Mouse (Mus musculus) CH12.LX (cell line): Measurements from ENCODE around the gene Ap3d1. TPM values are rescaled to one million over a fixed set of nuclear protein-coding genes. Genes with fewer than 3 reads are reported as not detected.

Experiments
- DNase-seq: peaks from one replicate; pipeline ENCODE4 v3.0.0-alpha.2; 2013; ENCODE audit errors: extremely low read depth
- H3K27ac ChIP-seq: 2 replicates; pipeline ENCODE4 v1.5.1; 2012; ENCODE audit warnings: low read depth, mild to moderate bottlenecking, control low read depth, moderate library complexity; ENCODE audit not compliant: insufficient read depth
- H3K27me3 ChIP-seq: replicated peaks from 2 replicates; pipeline ENCODE3; 2012; ENCODE audit warnings: inconsistent platforms
- H3K36me3 ChIP-seq, 2 experiments: replicated peaks in 1 of 2; 2 replicates each; pipeline versions ENCODE3 to v1.6.1; 2012; ENCODE audit warnings: inconsistent platforms in 1 of 2, low read length in 1 of 2, mild to moderate bottlenecking in 1 of 2, mixed read lengths in 1 of 2, moderate library complexity in 1 of 2; ENCODE audit not compliant: control insufficient read depth in 1 of 2, insufficient read depth in 1 of 2
- H3K4me1 ChIP-seq, 2 experiments: 2 replicates each; pipeline ENCODE4 v1.6.1; 2012; ENCODE audit warnings: inconsistent platforms in 1 of 2, moderate library complexity in 1 of 2; ENCODE audit not compliant: insufficient read depth in 2 of 2, control insufficient read depth in 1 of 2
- H3K4me2 ChIP-seq: 2 replicates; pipeline ENCODE4 v1.6.1; 2012; ENCODE audit warnings: low read depth, mild to moderate bottlenecking, control low read depth; ENCODE audit not compliant: poor library complexity, insufficient read depth, severe bottlenecking
- H3K4me3 ChIP-seq, 3 experiments: fragments of 150-350 bp in 1 of 3; sonication (generic) in 1 of 3; replicated peaks in 1 of 3; 2 replicates each; pipeline versions ENCODE3 to v1.5.1; 2011 to 2012; ENCODE audit warnings: low read depth in 2 of 3, low read length in 2 of 3, mild to moderate bottlenecking in 2 of 3, moderate library complexity in 2 of 3, control low read depth in 1 of 3, improper control_type of control experiment in 1 of 3, inconsistent platforms in 1 of 3, mixed read lengths in 1 of 3; ENCODE audit not compliant: poor library complexity in 1 of 3
- H3K79me2 ChIP-seq: replicated peaks from 2 replicates; pipeline ENCODE4 v1.6.1; 2012; ENCODE audit warnings: mild to moderate bottlenecking, moderate library complexity; ENCODE audit not compliant: control insufficient read depth, poor library complexity, insufficient read depth, severe bottlenecking; ENCODE audit errors: extremely low read depth
- H3K9ac ChIP-seq: 2 replicates; pipeline ENCODE4 v1.6.1; 2012; ENCODE audit warnings: low read depth, mild to moderate bottlenecking, control low read depth, moderate library complexity; ENCODE audit not compliant: insufficient read depth
- H3K9me3 ChIP-seq: replicated peaks from 2 replicates; pipeline ENCODE3; 2012; ENCODE audit warnings: low read length, inconsistent platforms, mixed read lengths
- BHLHE40 ChIP-seq: IDR thresholded peaks from 2 replicates; pipeline ENCODE4 v1.6.1; 2011; ENCODE audit warnings: mild to moderate bottlenecking, low read depth, low read length, improper control_type of control experiment
- CHD1 ChIP-seq: IDR thresholded peaks from 2 replicates; pipeline ENCODE4 v1.6.1; 2012; ENCODE audit warnings: low read depth, low read length, improper control_type of control experiment, inconsistent platforms
- CHD2 ChIP-seq: IDR thresholded peaks from 2 replicates; pipeline ENCODE4 v1.6.1; 2011; ENCODE audit warnings: low read length, improper control_type of control experiment
- CTCF ChIP-seq, 2 experiments: IDR thresholded peaks in 1 of 2; conservative IDR thresholded peaks in 1 of 2; 2 replicates each; pipeline ENCODE4 v1.5.1; 2011 to 2012; ENCODE audit warnings: low read depth in 2 of 2, low read length in 2 of 2, improper control_type of control experiment in 1 of 2, inconsistent platforms in 1 of 2, mild to moderate bottlenecking in 1 of 2, moderate library complexity in 1 of 2
- E2F4 ChIP-seq: IDR thresholded peaks from 2 replicates; pipeline ENCODE4 v1.6.1; 2011; ENCODE audit warnings: low read depth, low read length, improper control_type of control experiment; ENCODE audit not compliant: insufficient replicate concordance
- ELF1 ChIP-seq: IDR thresholded peaks from 2 replicates; pipeline ENCODE4 v1.6.1; 2014; ENCODE audit warnings: low read depth, mild to moderate bottlenecking, inconsistent platforms, low read length, improper control_type of control experiment
- EP300 ChIP-seq: IDR thresholded peaks from 2 replicates; pipeline ENCODE4 v1.6.1; 2011; ENCODE audit warnings: low read length, improper control_type of control experiment
- ETS1 ChIP-seq: conservative IDR thresholded peaks from 2 replicates; pipeline ENCODE4 v1.6.1; 2012; ENCODE audit warnings: low read depth, mild to moderate bottlenecking, inconsistent platforms, low read length, improper control_type of control experiment, moderate library complexity
- GABPA ChIP-seq: IDR thresholded peaks from 2 replicates; pipeline ENCODE4 v1.6.1; 2012; ENCODE audit warnings: low read depth, low read length, improper control_type of control experiment, inconsistent platforms; ENCODE audit not compliant: insufficient replicate concordance
- HCFC1 ChIP-seq: IDR thresholded peaks from 2 replicates; pipeline ENCODE4 v1.6.1; 2012; ENCODE audit warnings: low read depth, mild to moderate bottlenecking, inconsistent platforms, low read length, improper control_type of control experiment
- IRF4 ChIP-seq: IDR thresholded peaks from 2 replicates; pipeline ENCODE4 v1.6.1; 2014; ENCODE audit warnings: low read depth, mild to moderate bottlenecking, inconsistent platforms, low read length, improper control_type of control experiment
- JUN ChIP-seq: IDR thresholded peaks from 2 replicates; pipeline ENCODE4 v1.6.1; 2011; ENCODE audit warnings: low read depth, mild to moderate bottlenecking, low read length, improper control_type of control experiment, moderate library complexity; ENCODE audit not compliant: insufficient read depth
- JUND ChIP-seq: conservative IDR thresholded peaks from 2 replicates; pipeline ENCODE4 v1.6.1; 2011; ENCODE audit warnings: low read depth, low read length, improper control_type of control experiment
- KAT2A ChIP-seq: IDR thresholded peaks from 2 replicates; pipeline ENCODE4 v1.6.1; 2012; ENCODE audit warnings: low read length, improper control_type of control experiment, inconsistent platforms; ENCODE audit not compliant: insufficient replicate concordance
- MAFK ChIP-seq: IDR thresholded peaks from 2 replicates; pipeline ENCODE4 v1.6.1; 2011; ENCODE audit warnings: low read length, improper control_type of control experiment; ENCODE audit not compliant: insufficient replicate concordance
- MAX ChIP-seq: IDR thresholded peaks from 2 replicates; pipeline ENCODE4 v1.6.1; 2011; ENCODE audit warnings: low read length, improper control_type of control experiment
- MAZ ChIP-seq: IDR thresholded peaks from 2 replicates; pipeline ENCODE4 v1.6.1; 2012; ENCODE audit warnings: low read depth, mild to moderate bottlenecking, inconsistent platforms, low read length, improper control_type of control experiment, moderate library complexity
- MEF2A ChIP-seq: IDR thresholded peaks from 2 replicates; pipeline ENCODE4 v1.6.1; 2014; ENCODE audit warnings: low read depth, mild to moderate bottlenecking, inconsistent platforms, low read length, improper control_type of control experiment, borderline replicate concordance
- MXI1 ChIP-seq: IDR thresholded peaks from 2 replicates; pipeline ENCODE4 v1.6.1; 2011; ENCODE audit warnings: mild to moderate bottlenecking, low read depth, low read length, improper control_type of control experiment
- MYC ChIP-seq: IDR thresholded peaks from 2 replicates; pipeline ENCODE4 v1.6.1; 2011; ENCODE audit warnings: low read depth, mild to moderate bottlenecking, improper control_type of control experiment, low read length
- NELFE ChIP-seq: IDR thresholded peaks from 2 replicates; pipeline ENCODE4 v1.6.1; 2011; ENCODE audit warnings: low read depth, low read length, improper control_type of control experiment
- NRF1 ChIP-seq: IDR thresholded peaks from 2 replicates; pipeline ENCODE4 v1.6.1; 2014; ENCODE audit warnings: low read depth, mild to moderate bottlenecking, inconsistent platforms, low read length, improper control_type of control experiment, moderate library complexity
- PAX5 ChIP-seq: IDR thresholded peaks from 2 replicates; pipeline ENCODE4 v1.6.1; 2012; ENCODE audit warnings: low read length, inconsistent platforms, mixed read lengths
- POLR2A ChIP-seq: IDR thresholded peaks from 2 replicates; pipeline ENCODE4 v1.6.1; 2011; ENCODE audit warnings: low read depth, mild to moderate bottlenecking, improper control_type of control experiment, low read length
- POLR2AphosphoS2 ChIP-seq: IDR thresholded peaks from 2 replicates; pipeline ENCODE4 v1.6.1; 2011; ENCODE audit warnings: low read depth, low read length, improper control_type of control experiment
- RAD21 ChIP-seq: IDR thresholded peaks from 2 replicates; pipeline ENCODE4 v1.6.1; 2011; ENCODE audit warnings: low read depth, mild to moderate bottlenecking, low read length, improper control_type of control experiment, moderate library complexity
- RCOR1 ChIP-seq: conservative IDR thresholded peaks from 2 replicates; pipeline ENCODE4 v1.6.1; 2012; ENCODE audit warnings: low read depth, mild to moderate bottlenecking, inconsistent platforms, low read length, improper control_type of control experiment
- SIN3A ChIP-seq: IDR thresholded peaks from 2 replicates; pipeline ENCODE4 v1.6.1; 2012; ENCODE audit warnings: low read length, improper control_type of control experiment, inconsistent platforms
- SMC3 ChIP-seq: IDR thresholded peaks from 2 replicates; pipeline ENCODE4 v1.6.1; 2011; ENCODE audit warnings: low read depth, low read length, improper control_type of control experiment
- TBP ChIP-seq: conservative IDR thresholded peaks from 2 replicates; pipeline ENCODE4 v1.6.1; 2011; ENCODE audit warnings: low read depth, low read length, improper control_type of control experiment
- TCF12 ChIP-seq: IDR thresholded peaks from 2 replicates; pipeline ENCODE4 v1.6.1; 2014; ENCODE audit warnings: low read depth, mild to moderate bottlenecking, inconsistent platforms, low read length, improper control_type of control experiment
- UBTF ChIP-seq: IDR thresholded peaks from 2 replicates; pipeline ENCODE4 v1.6.1; 2012; ENCODE audit warnings: low read depth, mild to moderate bottlenecking, inconsistent platforms, low read length, improper control_type of control experiment, moderate library complexity
- USF1 ChIP-seq: IDR thresholded peaks from 2 replicates; pipeline ENCODE4 v1.6.1; 2014; ENCODE audit warnings: low read depth, mild to moderate bottlenecking, inconsistent platforms, low read length, improper control_type of control experiment
- USF2 ChIP-seq: conservative IDR thresholded peaks from 2 replicates; pipeline ENCODE4 v1.6.1; 2011; ENCODE audit warnings: low read depth, low read length, improper control_type of control experiment
- ZC3H11A ChIP-seq: IDR thresholded peaks from 2 replicates; pipeline ENCODE4 v1.6.1; 2012; ENCODE audit warnings: low read depth, mild to moderate bottlenecking, inconsistent platforms, low read length, improper control_type of control experiment
- ZKSCAN1 ChIP-seq: IDR thresholded peaks from 2 replicates; pipeline ENCODE4 v1.6.1; 2012; ENCODE audit warnings: low read depth, inconsistent platforms, low read length, improper control_type of control experiment, borderline replicate concordance
- ZMIZ1 ChIP-seq: IDR thresholded peaks from 2 replicates; pipeline ENCODE4 v1.6.1; 2012; ENCODE audit warnings: low read depth, mild to moderate bottlenecking, inconsistent platforms, low read length, improper control_type of control experiment
- ZNF384 ChIP-seq: IDR thresholded peaks from 2 replicates; pipeline ENCODE4 v1.6.1; 2012; ENCODE audit warnings: low read depth, low read length, improper control_type of control experiment, inconsistent platforms
- dilution Hi-C: fragments of 300-500 bp; cut with MboI; formaldehyde crosslinking; loops from 2 replicates; pipeline ENCODE4 v1.14.3; 2020; ENCODE audit warnings: low sequenced_read_pairs; ENCODE audit not compliant: extremely low pct_unique_long_range_greater_than_20kb, extremely low pct_ligation_motif_present
- in situ Hi-C: fragments of 300-500 bp; cut with MboI; formaldehyde crosslinking; loops from 3 replicates; pipeline ENCODE4 v1.14.3; 2019; ENCODE audit warnings: low sequenced_read_pairs, low pct_ligation_motif_present, low pct_unique_long_range_greater_than_20kb, mixed read lengths
- polyA plus RNA-seq: library from polyadenylated mRNA; unstranded; fragments of >175 nt; gene quantifications from 2 replicates; pipeline ENCODE4 v1.2.1, GENCODE M21; 2012; ENCODE audit warnings: low read depth; ENCODE audit not compliant: insufficient read length
- total RNA-seq, 2 experiments: library from RNA; depleted of rRNA; stranded (reverse); fragments of 300-350 nt in 1 of 2; fragments of >200 nt in 1 of 2; gene quantifications; 2 replicates each; pipeline ENCODE4 v1.2.3; 2012 to 2014

Ap3d1 gene
- total and polyA plus RNA-seq, 3 experiments: 28.4 to 57.0 (median 49.4) TPM

DNA sequence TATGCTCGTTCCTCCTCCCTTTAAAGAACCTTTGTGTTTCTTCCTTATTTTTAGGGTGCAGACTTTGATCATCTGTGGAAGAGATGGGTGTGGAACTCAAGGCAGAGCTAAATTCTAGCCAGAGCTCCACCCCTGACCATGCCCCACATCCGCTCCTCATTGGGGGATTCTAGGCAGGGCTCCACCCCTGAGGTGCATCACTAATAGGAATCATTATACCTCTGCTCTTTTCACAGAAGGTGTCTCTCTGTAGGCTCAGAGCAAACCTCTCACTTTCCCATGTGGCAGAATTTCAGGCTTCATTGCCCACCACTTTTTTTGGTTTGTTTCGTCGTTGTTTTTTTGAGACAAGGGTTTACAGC lies 83.2 kb downstream of the Ap3d1 start:
- peak overlapping the region; percentile 71 for H3K9ac ChIP-seq
- peaks cover 20 to 67% of the 10 kb centered on the region in 2 experiments for H3K4me1 ChIP-seq

DNA sequence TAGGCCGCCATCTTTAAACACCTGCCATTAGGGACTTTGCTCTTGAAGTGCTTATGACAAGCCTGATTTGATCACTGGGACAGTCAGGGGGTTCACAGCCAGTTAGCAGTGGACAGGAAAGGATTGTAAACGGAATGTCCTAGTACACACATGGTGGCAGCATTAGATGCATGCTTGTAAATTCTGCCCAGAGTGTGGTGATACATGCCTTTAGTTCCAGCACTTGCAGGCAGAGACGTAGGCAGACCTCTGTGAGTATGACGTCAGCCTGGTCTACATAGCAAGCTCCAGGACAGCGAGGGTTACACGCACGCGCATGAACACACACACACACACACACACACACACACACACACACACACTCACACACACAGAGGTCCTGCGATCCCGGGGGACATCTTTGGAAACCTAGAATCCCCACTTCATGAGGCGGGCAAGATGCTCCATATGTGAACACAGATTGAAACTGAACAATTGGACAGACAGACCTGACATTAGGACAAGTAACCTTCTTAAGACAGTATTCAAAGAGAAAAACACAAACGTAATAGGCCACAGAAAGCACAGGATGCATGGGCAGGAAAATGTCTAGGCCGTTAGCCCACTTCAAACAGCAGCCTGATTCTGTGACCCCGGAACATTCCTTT lies 83.7 kb downstream of the Ap3d1 start:
- in situ Hi-C loops: no loop called here
- H3K9ac ChIP-seq: peak overlapping the region; percentile 71; the same call in 1 of the 2 replicates
- H3K4me1 ChIP-seq: peaks cover 20 to 62% of the 10 kb centered on the region in 2 experiments
- H3K27ac ChIP-seq: peak overlapping the region; percentile 71
- H3K4me3 ChIP-seq: no peak overlapping the region
- peaks cover 0 to 3% of the 10 kb centered on the region in 2 experiments for H3K36me3 ChIP-seq
- no peak for DNase-seq
- no peaks in the 10 kb centered on the region for H3K9me3 ChIP-seq
- dilution Hi-C loops: no loop called here
- H3K79me2 ChIP-seq: no peaks in the 10 kb centered on the region
- H3K4me2 ChIP-seq: peak overlapping the region; percentile 96
- peak; percentile 49 for TF ChIP-seq JUND
- 0 out of 2 replicates have a peak, but pooled peaks have one; percentile 19 for TF ChIP-seq MEF2A
- TF ChIP-seq MXI1: no peak
- TF ChIP-seq MAX: 0 out of 2 replicates have a peak, but pooled peaks have one; percentile 65
- peak; percentile 29; the same call in 1 of the 2 replicates for TF ChIP-seq BHLHE40
- TF ChIP-seq SIN3A: no peak
- TF ChIP-seq EP300: 0 out of 2 replicates have a peak, but pooled peaks have one; percentile 13
- TF ChIP-seq MAFK: no peak
- TF ChIP-seq JUN: peak; percentile 49
- peak; percentile 24; the same call in 1 of the 2 replicates for TF ChIP-seq IRF4
- no peak for TF ChIP-seq HCFC1
- TF ChIP-seq TCF12: no peak
- TF ChIP-seq NRF1: peak; percentile 78
- no peak for TF ChIP-seq ZC3H11A
- TF ChIP-seq, all 38 proteins: peak for 8
- H3K27me3 ChIP-seq: no peaks in the 10 kb centered on the region

More for the DNA sequence above, 83.2 kb downstream of the Ap3d1 start:
- Histone ChIP-seq H3K9me3 (no peaks in the 10 kb centered on the region), H3K36me3 (peaks cover 0 to 3% of the 10 kb centered on the region in 2 experiments), H3K27me3 (no peaks in the 10 kb centered on the region)
- peak; percentile 72 for DNase-seq
- dilution Hi-C loops: no loop called here
- peak; percentile 48; the same call in 1 of the 2 replicates for TF ChIP-seq TCF12
- TF ChIP-seq E2F4: no peak
- no peak for TF ChIP-seq MAFK
- no peak for TF ChIP-seq CHD2
- no peak for TF ChIP-seq KAT2A
- TF ChIP-seq JUND: no peak
- TF ChIP-seq MEF2A: no peak
- 0 out of 2 replicates have a peak, but pooled peaks have one; percentile 43 for TF ChIP-seq POLR2AphosphoS2
- TF ChIP-seq RAD21: no peak
- no peak for TF ChIP-seq MAZ
- no peak; the same call in 1 of the 2 replicates for TF ChIP-seq SIN3A
- no peak for TF ChIP-seq EP300
- TF ChIP-seq HCFC1: no peak; the same call in 1 of the 2 replicates
- TF ChIP-seq USF1: no peak
- no peak for TF ChIP-seq MYC
- no peak for TF ChIP-seq BHLHE40
- no peak for TF ChIP-seq JUN
- TF ChIP-seq ZNF384: no peak
- no peak for TF ChIP-seq CTCF (conservative IDR thresholded peaks at IDR 0.05 in 1 of 2, IDR thresholded peaks at IDR 0.05 in 1 of 2; ENCODE audit: low read depth in 2 of 2, low read length in 2 of 2)
- TF ChIP-seq ELF1: no peak
- TF ChIP-seq USF2: no peak
- TF ChIP-seq NRF1: 0 out of 2 replicates have a peak, but pooled peaks have one; percentile 26
- peak; percentile 56; the same call in 1 of the 2 replicates for TF ChIP-seq POLR2A
- no peak; the same call in 1 of the 2 replicates for TF ChIP-seq NELFE
- no peak for TF ChIP-seq ZC3H11A
- no peak for TF ChIP-seq UBTF
- TF ChIP-seq MAX: 0 out of 2 replicates have a peak, but pooled peaks have one; percentile 55
- no peak for TF ChIP-seq RCOR1
- TF ChIP-seq CHD1: no peak
- no peak for TF ChIP-seq ZMIZ1
- no peak for TF ChIP-seq SMC3
- no peak for TF ChIP-seq ETS1
- TF ChIP-seq ZKSCAN1: no peak
- no peak for TF ChIP-seq IRF4
- TF ChIP-seq GABPA: no peak
- TF ChIP-seq PAX5: no peak
- TF ChIP-seq TBP: peak; percentile 67; the same call in 1 of the 2 replicates
- TF ChIP-seq MXI1: peak; percentile 51
- TF ChIP-seq, all 38 proteins: peak for 7
- in situ Hi-C loops: no loop called here
- Histone ChIP-seq H3K79me2 (no peaks in the 10 kb centered on the region), H3K4me2 (peak overlapping the region; percentile 96), H3K27ac (peak overlapping the region; percentile 72), H3K4me3 (no peak overlapping the region)
